Mouse (Mus musculus) lung, postnatal 10 days (tissue): ENCODE results near the gene Slc7a5.

Source experiments
- DNase-seq: peaks from one replicate; pipeline ENCODE4 v3.0.0; 2021

Slc7a5 gene

GRCm38 (mm10) chr8:121849303-121849702, 58.2 kb downstream of the Slc7a5 start:
- peak; percentile 0 for DNase-seq

GRCm38 (mm10) chr8:121848495-121848894, 59.0 kb downstream of the Slc7a5 start:
- peak; percentile 36 for DNase-seq

GRCm38 (mm10) chr8:121847987-121848386, 59.5 kb downstream of the Slc7a5 start:
- peak; percentile 0 for DNase-seq

- DNase-seq: peak; percentile 1
Measured at GRCm38 (mm10) chr8:121847261-121847822, 60.2 kb downstream of the Slc7a5 start.

- DNase-seq: no peak
Measured at GRCm38 (mm10) chr8:121846815-121847214, 60.7 kb downstream of the Slc7a5 start.

GRCm38 (mm10) chr8:121844765-121845164, 62.7 kb downstream of the Slc7a5 start:
- DNase-seq: no peak

GRCm38 (mm10) chr8:121843184-121843733, 64.2 kb downstream of the Slc7a5 start:
- DNase-seq: no peak

GRCm38 (mm10) chr8:121842064-121842955, 65.2 kb downstream of the Slc7a5 start:
- no peak for DNase-seq

GRCm38 (mm10) chr8:121841242-121841641, 66.3 kb downstream of the Slc7a5 start:
- peak; percentile 45 for DNase-seq

- peak; percentile 79 for DNase-seq
Measured at GRCm38 (mm10) chr8:121832503-121832902, 75.0 kb downstream of the Slc7a5 start.

GRCm38 (mm10) chr8:121832061-121832460, 75.4 kb downstream of the Slc7a5 start:
- no peak for DNase-seq
